Mouse (Mus musculus) megakaryocyte, embryonic 14.5 days (primary cell): Measurements from ENCODE around the gene Rps6ka5.

Source experiments
- FLI1 ChIP-seq: IDR thresholded peaks from 2 replicates; pipeline ENCODE4 v1.6.1; 2012; ENCODE audit warnings: low read length, inconsistent platforms, mixed read lengths
- GATA1 ChIP-seq: IDR thresholded peaks from 3 replicates; pipeline ENCODE4 v1.6.1; 2012; ENCODE audit warnings: mixed read lengths, low read length, inconsistent platforms, borderline replicate concordance

GRCm38 (mm10) chr12:100757427-100757826 lies 30.6 kb upstream of the Rps6ka5 start:
- TF ChIP-seq GATA1 (no peak), FLI1 (no peak)
